Mouse (Mus musculus): ENCODE data around the gene Rbfox3. TPM values are rescaled to one million over a fixed set of nuclear protein-coding genes. Genes with fewer than 3 reads are reported as not detected.

Rbfox3 gene
- total RNA-seq, 2 experiments from 2014 or later, result 6.6 to 8.2 TPM

DNA sequence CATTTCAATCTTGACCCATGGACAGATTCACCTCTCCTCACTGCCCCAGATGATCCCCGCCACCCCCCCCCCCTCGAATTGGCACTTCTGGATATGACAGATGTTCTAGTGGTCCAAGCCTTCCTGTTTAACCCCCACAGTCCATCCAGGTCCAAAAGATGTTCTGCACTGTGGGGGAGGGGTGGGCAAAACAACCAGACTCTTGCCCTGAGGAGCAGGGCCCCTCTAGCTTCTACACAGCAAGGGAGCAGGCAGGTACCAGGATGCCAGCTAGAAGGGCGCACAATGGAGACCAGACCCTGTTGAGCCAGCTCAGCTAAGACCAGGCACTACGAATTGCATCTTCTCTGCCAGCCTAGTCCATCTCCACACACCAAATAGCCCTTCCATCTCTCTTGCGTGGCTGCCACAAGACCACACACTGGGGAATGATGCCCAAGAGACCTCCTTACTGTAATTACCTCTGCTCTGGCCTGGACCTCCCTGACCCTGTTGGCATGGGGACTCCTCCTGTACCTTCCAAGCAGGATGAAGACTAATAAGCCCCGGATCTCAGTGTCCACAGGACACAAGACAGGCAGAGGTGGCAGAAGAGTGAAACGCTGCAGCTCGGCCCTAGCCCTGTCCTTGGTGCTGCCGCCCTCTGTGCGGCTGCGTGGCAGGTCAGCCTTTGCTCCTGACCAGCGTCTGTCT is 5.1 kb downstream of the Rbfox3 start:
- DNase-seq (ENCODE audit: low spot score in 2 of 2), result no peak

DNA sequence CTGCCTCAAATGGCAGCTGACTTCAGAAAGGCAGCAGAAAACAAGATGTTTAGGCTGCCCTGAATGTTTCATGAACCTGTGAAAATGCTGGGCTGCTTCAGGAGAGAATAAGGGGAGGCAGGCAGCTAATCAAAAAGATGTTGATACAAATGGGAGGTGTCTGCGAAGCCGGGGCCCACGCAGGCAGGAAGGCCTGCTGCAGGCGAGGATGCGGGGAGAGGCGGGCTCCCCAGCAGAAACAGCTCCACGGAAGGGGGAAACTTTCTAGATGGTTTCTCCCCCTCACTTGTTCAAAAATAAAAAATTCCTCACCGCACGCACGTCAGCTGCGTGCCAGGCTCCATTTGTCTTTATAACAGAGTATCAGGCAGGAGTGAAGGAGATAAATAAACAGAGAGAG is 5.7 kb downstream of the Rbfox3 start:
- DNase-seq (ENCODE audit: low spot score in 2 of 2), result no peak

DNA sequence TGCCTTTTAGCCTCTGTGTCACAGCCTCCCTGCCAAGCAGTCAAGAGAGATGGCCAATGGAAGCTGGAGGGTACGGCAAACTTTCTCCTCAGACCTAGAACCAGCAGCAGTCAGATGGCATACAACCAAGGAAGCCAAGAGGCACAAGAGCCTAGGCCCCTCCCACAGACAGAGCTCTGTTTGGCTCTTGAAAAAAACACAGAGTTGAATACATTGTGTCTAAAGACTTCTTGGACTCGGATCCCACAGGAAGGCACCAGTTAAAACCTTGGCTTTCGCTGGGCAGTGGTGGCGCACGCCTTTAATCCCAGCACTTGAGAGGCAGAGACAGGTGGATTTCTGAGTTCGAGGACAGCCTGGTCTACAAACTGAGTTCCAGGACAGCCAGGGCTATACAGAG is 7.1 kb downstream of the Rbfox3 start:
- no peak for DNase-seq (ENCODE audit: low spot score in 2 of 2)

DNA sequence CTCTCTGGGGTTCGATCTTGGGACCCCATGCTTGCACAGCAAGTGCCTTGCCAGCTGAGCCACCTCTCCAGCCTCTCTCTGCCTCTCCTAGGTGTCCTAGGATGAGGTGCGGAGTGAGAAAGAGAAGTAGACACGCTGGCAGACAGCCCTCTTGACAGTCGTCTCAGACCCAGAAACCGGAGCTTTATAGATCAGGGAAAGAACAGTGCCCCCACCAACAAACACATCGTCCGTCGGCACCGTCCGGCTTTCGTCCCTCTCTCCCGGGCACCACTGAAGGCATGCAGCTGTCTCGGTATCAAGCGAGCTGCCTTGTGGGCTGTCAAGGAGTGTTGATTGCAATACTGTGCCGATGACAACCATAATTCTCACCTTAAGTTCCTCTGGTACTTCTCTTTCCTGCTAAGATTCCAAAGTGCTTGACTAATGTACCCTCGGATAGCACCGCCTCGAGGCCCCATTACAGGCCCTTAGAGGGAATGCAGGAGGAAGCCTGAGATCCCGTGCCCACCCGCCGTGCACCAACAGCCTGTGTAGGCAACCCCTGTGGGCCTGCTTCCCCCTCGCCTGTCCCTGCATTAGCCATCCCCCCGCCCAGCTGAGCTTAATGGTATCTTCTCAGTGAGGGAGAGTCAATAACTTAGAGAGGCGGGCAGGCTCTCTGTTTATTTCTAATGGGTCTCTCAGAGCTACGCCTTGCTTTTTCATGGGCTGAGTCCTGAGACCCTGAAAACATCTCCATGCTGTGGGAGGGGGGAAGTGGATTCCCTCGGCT is 11.4 kb downstream of the Rbfox3 start:
- no peak for DNase-seq (ENCODE audit: low spot score in 2 of 2)

DNA sequence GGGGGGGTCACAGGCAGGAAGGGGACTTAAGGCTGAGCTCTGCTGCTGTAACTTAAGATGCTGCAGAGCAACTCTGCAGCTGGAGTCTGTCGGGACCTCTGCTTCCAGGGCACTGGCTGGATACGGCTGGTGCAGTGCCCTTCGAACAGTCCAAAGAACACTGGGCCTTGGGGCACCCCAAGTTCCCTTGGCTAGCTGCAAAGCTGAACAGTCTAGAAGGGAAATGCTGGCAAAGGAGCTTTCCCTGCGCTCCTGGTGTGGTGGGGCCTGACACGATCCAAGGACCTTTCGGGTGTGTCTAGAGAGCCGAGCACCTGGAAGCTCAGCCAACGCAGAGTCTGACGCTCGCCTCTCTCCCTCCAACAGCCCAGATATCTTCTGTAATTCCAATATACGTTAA is 12.8 kb downstream of the Rbfox3 start:
- DNase-seq (ENCODE audit: low spot score in 2 of 2), result no peak

DNA sequence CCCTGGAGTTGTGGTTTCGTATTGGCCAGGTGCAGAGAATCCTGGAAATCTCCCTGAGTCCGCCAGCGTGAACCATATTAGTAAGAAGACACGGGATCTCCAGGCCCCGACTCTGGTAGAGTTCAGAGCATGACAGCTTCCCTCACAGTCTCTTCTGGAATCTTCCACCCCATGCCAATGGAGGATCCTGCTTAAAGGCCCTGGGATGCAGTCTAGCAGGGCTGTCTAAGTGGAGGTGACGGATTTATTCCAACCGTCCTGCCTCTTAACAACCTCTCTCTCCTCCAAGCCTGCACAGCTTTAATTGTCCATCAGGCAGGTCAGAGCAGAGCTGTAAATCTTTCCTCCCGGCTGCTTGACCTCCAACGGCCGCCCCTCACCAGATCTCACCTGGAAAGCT is 13.2 kb downstream of the Rbfox3 start:
- DNase-seq (ENCODE audit: low spot score in 2 of 2), result no peak

DNA sequence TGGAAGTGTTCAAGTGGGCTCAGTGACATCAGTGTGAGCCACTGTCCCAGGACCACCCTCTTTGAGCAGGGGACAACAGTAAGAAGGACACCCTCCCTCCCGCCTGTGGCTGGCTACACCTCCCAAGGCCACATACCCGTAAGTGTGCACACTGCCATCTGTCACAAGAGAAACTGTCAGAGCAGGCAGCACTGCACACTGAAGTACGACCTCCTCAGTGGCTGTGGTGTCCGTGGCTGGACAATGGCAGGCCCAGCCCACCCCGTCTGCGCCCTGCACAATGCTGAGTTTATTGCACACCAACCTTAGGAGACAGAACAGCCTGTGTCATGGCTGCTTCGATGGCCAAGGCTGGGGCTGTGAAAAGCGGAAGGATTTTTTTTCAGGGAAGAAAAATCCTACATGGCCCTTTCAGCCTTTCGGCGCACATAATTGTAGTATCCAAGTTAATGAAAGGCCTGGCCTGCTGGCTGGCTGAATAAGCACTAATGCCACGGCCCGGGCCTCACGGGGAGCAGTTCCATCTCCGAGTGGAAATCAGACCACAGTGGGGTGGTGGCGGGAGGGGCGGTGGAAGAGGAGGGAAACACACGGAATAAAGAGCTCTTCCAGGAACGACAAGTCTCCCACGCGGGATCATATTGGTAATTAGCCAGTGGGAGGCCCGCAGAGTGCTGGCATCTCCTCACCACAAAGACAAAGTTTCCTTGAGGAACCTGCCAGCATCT is 14.1 kb downstream of the Rbfox3 start:
- no peak for DNase-seq (ENCODE audit: low spot score in 2 of 2)

DNA sequence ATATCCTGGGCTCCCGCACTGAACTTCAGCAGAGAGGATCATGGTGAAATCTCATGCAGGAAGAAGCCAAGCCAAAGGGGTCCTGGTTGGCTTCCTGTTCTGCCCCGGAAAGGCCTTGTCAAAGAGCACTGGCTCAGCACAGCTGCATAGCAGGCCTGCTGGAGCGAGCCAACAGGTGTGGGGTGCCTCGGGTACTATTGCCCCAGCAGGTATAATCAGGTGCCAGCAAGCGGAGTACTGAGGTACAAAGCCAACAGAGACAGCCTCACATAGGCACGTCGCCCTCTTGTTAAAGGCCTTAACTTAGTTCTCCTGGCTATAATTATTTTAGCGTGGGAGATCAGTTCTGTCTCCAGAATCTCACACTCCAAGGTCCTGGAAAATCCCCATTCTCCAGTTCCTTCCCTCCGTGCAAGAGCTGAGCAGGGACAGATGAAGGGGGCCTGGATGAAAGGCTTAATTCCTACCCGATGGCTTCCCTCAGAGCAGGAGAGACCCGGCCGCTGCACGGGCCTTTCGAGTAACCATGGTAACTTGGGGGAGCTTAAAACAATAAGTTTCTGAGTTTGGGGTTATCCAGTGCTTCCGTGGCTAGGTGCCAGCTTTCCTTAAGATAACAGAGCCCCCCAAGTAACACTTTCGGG is 15.2 kb downstream of the Rbfox3 start:
- no peak for DNase-seq (ENCODE audit: low spot score in 2 of 2)

DNA sequence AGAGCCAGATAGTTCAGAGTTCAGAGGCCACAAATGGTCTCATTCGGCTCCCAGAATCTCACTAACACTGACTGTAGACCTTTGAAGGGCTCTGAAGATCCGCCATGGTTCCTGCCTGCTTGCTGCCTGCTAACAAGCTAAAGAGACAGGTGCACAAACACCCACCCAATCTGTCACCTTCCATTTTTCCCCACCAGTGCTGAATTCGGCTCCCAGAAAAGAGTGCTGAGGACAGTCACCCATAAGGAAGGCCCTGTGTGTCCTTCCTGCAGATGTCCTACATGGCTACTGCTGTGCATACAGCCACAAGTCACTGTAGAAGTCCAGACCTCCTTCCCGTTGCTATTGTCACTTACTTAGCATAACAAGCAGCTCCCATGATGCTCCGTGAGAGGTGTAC is 16.6 kb downstream of the Rbfox3 start:
- DNase-seq (ENCODE audit: low spot score in 2 of 2), result no peak

DNA sequence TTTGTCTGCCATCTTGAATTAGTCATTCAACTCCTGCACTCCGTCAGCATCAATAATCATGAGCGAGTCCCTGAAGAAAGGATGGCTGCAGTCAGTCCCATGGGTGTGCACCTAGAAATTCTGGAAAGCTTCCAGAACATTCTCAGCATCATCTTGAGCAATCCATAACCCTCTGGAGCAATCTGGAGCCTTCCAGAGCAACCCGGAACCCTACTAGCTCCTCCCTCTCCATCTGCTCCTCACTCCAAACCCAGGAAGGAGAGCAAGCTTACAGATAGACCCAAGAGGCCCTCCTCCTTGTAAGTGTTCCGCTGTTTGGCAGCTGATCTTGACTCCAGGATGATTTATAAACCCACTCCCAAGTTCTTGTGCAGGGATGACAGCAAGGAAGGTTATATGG is 17.2 kb downstream of the Rbfox3 start:
- no peak for DNase-seq (ENCODE audit: low spot score in 2 of 2)

DNA sequence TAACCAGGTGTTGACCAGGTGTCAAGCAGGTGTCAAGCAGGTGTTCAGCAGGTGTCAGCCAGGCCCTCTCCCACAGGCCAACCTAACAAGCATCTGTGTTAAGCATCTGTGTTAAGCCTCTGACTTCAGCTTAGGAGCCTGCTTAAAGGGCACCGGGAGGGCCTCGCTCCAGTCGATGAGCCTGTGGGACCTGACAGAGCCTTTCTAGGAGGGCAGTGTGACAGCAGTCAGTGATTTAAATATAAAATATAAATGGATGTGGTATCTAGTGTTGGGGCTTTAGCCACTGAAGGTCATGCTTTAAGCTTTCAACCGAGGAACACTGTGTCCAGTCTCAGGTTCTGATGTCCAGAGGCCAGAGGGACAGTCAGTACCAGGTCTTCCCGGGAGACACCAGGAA is 18.5 kb downstream of the Rbfox3 start:
- DNase-seq (ENCODE audit: low spot score in 2 of 2), result no peak

DNA sequence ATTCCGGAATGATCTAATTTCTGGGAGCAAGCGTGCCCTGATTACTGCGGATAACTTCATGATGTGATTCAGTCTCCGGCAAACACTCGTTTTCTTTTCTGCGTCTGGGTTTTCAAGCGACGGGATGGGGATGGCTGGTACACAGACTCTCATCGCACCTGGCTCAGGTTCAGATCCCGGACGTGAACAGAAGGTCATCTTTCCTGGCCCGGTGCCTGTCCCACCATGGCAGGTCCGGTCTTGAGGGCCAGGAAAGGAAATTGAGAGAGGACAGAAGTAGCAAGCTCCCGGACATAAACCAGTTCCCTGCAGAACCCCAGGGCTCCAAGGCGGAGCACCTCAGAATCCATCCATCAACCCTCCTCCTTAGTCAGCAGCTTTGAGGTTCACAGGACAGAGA is 19.9 kb downstream of the Rbfox3 start:
- DNase-seq (ENCODE audit: low spot score in 2 of 2), result no peak

DNA sequence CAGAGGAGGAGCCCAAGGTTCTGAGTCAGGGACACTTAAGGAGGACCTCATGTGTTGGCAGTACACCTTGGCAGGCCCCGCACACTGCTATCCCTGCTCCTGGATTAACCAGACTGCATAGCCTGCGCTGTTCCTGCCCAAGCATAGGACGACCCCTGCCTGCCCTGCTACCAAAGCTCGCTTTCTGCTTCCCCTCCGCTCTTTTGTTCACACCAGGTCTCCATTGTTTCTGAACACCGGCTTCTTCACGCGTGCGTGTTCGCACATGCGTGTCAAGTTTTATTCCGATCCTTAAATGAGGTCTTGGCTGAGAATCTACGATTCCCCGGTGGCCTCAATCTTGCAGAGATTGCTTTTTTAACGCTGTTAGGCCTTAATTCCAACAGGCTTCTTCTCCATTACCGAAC is 20.4 kb downstream of the Rbfox3 start:
- DNase-seq (ENCODE audit: low spot score in 2 of 2), result no peak

DNA sequence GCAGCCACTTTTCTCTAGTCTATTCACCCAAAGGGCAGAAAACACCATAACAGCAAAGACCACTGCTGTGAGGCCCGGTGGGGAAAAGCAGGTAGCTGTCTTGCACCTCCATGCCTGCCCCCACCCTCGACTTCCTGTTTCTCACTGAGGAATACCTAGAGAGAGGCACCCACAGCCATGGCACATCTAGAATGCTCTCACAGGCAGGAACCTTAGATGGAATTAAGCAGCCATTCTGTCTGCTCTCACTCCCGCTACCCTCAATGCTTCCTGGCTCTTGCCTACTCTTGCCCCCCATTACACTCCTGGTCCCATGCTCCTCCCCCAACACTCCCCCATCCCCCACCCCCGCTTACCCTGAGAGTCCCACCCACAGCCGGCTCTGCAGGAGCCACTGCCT is 20.9 kb downstream of the Rbfox3 start:
- no peak for DNase-seq (ENCODE audit: low spot score in 2 of 2)

DNA sequence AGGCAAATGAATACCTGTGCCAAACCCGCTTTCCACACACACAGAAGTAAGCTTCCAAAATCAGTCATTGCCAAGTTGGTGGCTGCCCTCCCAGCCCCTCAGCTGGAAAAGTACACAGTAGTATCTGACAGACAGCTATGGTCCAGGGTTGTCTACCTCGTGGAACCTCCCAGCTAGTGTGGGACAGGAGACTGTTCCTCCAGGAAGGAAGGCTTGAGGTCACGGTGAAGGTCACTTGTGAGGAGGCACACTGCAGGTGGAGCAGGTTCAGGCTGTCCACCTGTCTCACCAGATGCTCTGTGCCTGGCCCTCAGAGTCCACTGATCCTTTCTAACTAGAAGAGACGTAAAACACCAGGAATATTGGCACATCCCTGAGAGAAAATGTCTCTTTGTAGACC is 21.9 kb downstream of the Rbfox3 start:
- DNase-seq (ENCODE audit: low spot score in 2 of 2), result no peak

DNA sequence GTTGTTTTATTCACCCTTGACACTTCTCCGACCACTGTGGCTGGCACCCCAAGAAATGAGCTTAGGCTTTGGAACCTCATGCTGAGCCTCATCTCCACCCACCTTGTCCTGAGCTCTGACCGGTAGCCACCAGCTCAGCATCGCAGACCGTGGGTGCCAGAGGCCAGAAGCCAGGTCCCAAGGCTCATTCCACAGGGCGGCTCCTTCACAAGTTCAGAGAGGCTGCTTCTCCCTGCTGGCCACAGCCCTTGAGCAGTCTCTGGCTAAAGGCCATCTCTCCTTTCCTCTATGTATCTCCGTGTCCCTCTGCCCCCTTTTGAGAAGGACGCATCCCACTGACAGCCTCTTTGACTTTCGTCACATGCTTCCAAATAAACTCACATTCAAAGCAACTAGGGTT is 23.0 kb downstream of the Rbfox3 start:
- no peak for DNase-seq (ENCODE audit: low spot score in 2 of 2)

DNA sequence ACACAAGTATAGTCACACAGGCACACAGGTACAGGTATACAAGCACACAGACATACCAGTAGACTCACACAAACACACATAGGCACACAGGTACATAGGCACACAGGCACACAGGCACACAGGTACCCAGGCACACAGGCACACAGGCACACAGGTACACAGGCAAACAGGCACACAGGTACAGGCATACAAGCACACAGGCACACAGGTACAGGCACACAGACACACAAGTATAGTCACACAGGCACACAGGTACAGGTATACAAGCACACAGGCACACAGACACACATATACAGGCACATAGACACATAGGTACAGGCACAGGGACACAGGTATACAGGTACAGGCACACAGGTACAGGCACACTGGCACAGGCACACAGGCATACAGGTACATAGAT is 24.2 kb downstream of the Rbfox3 start:
- no peak for DNase-seq (ENCODE audit: low spot score in 2 of 2)

DNA sequence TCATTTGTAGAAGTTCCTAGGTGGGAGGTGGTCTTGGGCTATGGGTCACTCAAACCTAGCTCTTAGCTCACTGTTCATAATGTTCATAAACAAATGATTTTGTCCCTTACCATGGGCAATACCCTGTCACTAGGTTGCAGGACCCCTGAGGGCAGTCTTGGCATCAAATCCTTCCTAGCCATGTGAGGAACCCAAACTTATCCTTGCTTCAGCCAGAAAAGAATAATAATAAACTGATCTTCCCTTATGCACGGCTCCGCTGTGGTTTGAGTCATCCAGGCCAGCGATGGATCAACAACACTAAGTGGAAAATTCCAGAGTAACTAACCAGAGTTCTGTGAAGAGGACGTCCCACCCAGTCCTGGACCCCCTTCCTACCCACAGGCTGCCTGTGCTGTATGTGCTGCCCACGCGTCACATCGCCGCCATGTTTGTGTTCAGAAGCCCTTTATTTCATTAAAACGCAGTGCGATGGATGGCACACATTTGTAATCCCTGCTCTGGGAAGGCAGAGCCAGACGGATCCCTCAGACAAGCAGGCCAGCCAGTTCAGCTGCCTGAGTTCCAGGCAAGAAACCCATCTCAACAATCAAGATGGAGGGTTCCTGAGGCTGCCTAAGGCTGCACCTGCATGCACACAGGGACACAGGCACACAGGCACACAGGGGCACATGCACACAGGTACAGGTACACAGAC is 25.0 kb downstream of the Rbfox3 start:
- no peak for DNase-seq (ENCODE audit: low spot score in 2 of 2)

DNA sequence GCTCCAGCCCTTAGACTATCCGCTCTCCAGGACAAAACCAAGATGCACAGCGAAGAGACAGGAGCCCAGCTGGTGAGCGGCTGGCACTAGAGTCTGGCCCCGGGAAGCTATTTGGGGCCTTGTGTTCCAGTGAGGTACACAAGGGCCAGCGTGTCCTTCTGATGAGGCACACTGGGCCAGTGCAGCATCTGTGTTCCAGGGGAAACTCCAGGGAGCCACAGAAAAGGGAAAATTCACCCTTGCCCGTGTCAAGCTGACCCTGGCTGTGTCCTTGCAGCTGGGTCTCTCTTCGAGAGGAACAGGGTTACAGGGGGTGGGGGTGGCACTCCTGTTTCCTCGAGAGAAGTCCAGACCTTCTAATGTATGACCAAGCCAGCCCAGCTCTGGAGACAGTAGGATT is 25.8 kb downstream of the Rbfox3 start:
- no peak for DNase-seq (ENCODE audit: low spot score in 2 of 2)

DNA sequence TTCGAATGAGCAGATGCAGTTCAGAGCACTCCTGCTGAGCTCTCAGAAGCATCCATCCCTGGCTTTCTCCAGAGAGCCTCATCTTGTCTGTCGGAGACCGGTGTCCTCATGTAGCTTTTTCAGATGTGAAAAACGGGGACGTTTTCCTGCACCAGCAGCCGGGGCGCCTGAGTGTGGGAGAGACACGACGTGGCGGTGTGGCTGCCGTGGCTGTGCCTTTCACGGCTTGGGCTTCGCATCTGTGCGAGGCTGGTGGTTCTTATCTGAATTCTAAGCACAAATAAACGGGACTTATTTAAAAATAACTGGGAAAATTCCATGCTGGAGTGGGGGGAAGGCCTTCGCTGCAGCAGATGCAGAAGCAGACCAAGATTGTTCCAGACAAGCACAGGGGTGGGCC is 26.3 kb downstream of the Rbfox3 start:
- no peak for DNase-seq (ENCODE audit: low spot score in 2 of 2)

DNA sequence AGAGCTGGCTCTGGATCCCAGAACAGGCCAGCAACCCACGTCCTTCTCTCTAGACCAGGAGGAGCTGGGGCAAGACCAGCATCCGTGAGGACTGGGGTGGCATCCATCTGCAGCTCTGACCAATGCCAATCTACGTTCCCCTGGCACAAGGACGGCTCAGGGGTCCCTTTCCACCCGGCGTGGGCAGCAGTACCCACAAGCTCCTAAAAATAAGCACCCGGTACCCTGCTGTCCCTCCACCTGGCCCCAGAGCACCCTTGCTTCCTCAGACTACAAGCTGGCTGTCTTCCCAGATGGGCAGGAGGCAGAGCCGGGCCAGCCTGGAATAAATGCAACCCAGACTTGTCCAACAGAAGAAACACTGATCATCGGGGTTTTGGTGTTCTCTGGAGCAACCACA is 28.3 kb downstream of the Rbfox3 start:
- no peak for DNase-seq (ENCODE audit: low spot score in 2 of 2)

Measured in adrenal gland, postnatal 4 days (tissue).